12 mouse cellular contexts compared by ENCODE assay signal in the genomic region with DNA sequence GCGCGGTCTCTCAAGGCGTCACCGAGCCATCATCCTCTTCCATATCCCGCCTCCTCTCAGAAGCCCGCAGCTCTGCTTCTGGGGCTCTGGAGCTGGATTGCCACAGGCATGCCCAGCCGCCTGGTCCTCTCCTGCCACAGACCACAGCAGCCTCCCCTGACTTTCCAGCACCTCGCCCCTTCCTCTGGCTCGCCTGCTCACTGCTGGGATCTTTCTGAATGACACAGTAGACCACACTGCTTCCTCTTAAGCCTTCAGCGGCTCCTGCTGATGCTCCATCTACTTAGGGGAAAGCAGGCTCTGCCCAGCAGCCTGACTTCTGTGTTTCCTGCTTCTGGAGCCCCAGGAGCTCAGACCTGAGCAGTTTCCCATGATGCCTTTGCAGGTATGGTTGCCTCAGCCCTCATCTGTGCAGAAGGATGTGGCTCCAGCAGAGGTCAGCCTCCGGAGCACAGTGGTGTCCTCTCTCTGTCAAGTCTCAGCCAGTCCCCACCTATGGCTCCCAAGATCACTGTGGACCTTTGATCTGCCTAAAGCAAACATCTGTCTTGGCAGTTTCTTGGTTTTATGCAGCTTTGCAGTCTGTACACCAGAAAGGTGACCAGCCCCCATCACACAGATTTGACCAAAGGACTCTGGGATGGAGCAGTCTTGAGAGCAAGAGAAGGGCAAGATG.
"Had no signal": no experiment of that assay in that cellular context is flagged by ENCODE, and none has a peak within 500 bp of the region (broad histone marks: within the 10 kb centered on the region; RNA-seq: fewer than 3 reads in every experiment).

No protein-coding gene starts in this region.

- H3K4me2 ChIP-seq: midbrain, embryonic 12.5 days had no signal

- H3K9ac ChIP-seq: liver, embryonic 14.5 days; midbrain, embryonic 12.5 days had no signal

- H3K4me1 ChIP-seq: limb, embryonic 10.5 days; midbrain, embryonic 12.5 days had no signal

- H3K36me3 ChIP-seq: limb, embryonic 10.5 days had no signal

- ATAC-seq: lung, postnatal 0 days had no signal

- H3K27ac ChIP-seq: left cerebral cortex, adult 2 months; limb, embryonic 10.5 days; liver, embryonic 14.5 days; midbrain, embryonic 12.5 days had no signal

- H3K27me3 ChIP-seq: midbrain, embryonic 12.5 days had no signal

- H3K9me3 ChIP-seq: limb, embryonic 10.5 days; megakaryocyte, embryonic 14.5 days; midbrain, embryonic 12.5 days had no signal

- H3K4me3 ChIP-seq: left cerebral cortex, adult 2 months; limb, embryonic 10.5 days; megakaryocyte, embryonic 14.5 days; midbrain, embryonic 12.5 days had no signal

- DNase-seq: kidney, adult 2 months; kidney, postnatal 25 days; lung, adult 2 months; lung, postnatal 4 days; right cerebral cortex, postnatal 25 days; thymus, postnatal 4 days had no signal
